Mouse (Mus musculus): ENCODE measurements around the gene Arhgap32. TPM values are rescaled to one million over a fixed set of nuclear protein-coding genes. Genes with fewer than 3 reads are reported as not detected.
A peak's percentile ranks its signal among the peaks of the same experiment; 100 is the strongest.
"Not testable (repeated sequence)": the region's sequence is repeated elsewhere in the genome, so short reads cannot be mapped to it uniquely, and the experiment has no call there.

The Arhgap32 gene
- polyA plus RNA-seq, 1 experiment: 28.4 TPM

- H3K27ac ChIP-seq (ENCODE audit: insufficient read depth, low read length): no peak overlapping the region
- no peak for TF ChIP-seq CTCF (IDR thresholded peaks at IDR 0.05; ENCODE audit: borderline replicate concordance, insufficient read depth, low read length)
- no peak for TF ChIP-seq POLR2A (IDR thresholded peaks at IDR 0.05; ENCODE audit: low read depth, low read length)
- H3K4me3 ChIP-seq (ENCODE audit: insufficient read depth, low read length): no peak overlapping the region
- no peaks in the 10 kb centered on the region for H3K4me1 ChIP-seq (ENCODE audit: control insufficient read depth, insufficient read depth, low read length)
These were observed 17.3 kb upstream of the Arhgap32 start for GRCm38 (mm10) chr9:32098425-32099155.

- Histone ChIP-seq H3K4me1 (ENCODE audit: control insufficient read depth, insufficient read depth, low read length) (no peaks in the 10 kb centered on the region), H3K27ac (ENCODE audit: insufficient read depth, low read length) (no peak overlapping the region), H3K4me3 (ENCODE audit: insufficient read depth, low read length) (no peak overlapping the region)
- no peak for TF ChIP-seq CTCF (IDR thresholded peaks at IDR 0.05; ENCODE audit: borderline replicate concordance, insufficient read depth, low read length)
- TF ChIP-seq POLR2A (IDR thresholded peaks at IDR 0.05; ENCODE audit: low read depth, low read length): no peak
These were observed 15.4 kb upstream of the Arhgap32 start for GRCm38 (mm10) chr9:32100561-32100960.

GRCm38 (mm10) chr9:32101488-32101887, 14.4 kb upstream of the Arhgap32 start:
- TF ChIP-seq POLR2A (IDR thresholded peaks at IDR 0.05; ENCODE audit: low read depth, low read length): no peak
- no peak for TF ChIP-seq CTCF (IDR thresholded peaks at IDR 0.05; ENCODE audit: borderline replicate concordance, insufficient read depth, low read length)

GRCm38 (mm10) chr9:32104670-32105069, 11.3 kb upstream of the Arhgap32 start:
- H3K4me1 ChIP-seq (ENCODE audit: control insufficient read depth, insufficient read depth, low read length): no peaks in the 10 kb centered on the region
- H3K4me3 ChIP-seq (ENCODE audit: insufficient read depth, low read length): no peak overlapping the region
- H3K27ac ChIP-seq (ENCODE audit: insufficient read depth, low read length): no peak overlapping the region
- no peak for TF ChIP-seq POLR2A (IDR thresholded peaks at IDR 0.05; ENCODE audit: low read depth, low read length)
- TF ChIP-seq CTCF (IDR thresholded peaks at IDR 0.05; ENCODE audit: borderline replicate concordance, insufficient read depth, low read length): no peak

More at GRCm38 (mm10) chr9:32101488-32101887, 14.4 kb upstream of the Arhgap32 start:
- Histone ChIP-seq H3K4me1 (ENCODE audit: control insufficient read depth, insufficient read depth, low read length) (no peaks in the 10 kb centered on the region), H3K4me3 (ENCODE audit: insufficient read depth, low read length) (no peak overlapping the region), H3K27ac (ENCODE audit: insufficient read depth, low read length) (no peak overlapping the region)

- no peak overlapping the region for H3K27ac ChIP-seq (ENCODE audit: insufficient read depth, low read length)
- no peaks in the 10 kb centered on the region for H3K4me1 ChIP-seq (ENCODE audit: control insufficient read depth, insufficient read depth, low read length)
- no peak for TF ChIP-seq CTCF (IDR thresholded peaks at IDR 0.05; ENCODE audit: borderline replicate concordance, insufficient read depth, low read length)
- TF ChIP-seq POLR2A (IDR thresholded peaks at IDR 0.05; ENCODE audit: low read depth, low read length): no peak
- H3K4me3 ChIP-seq (ENCODE audit: insufficient read depth, low read length): no peak overlapping the region
These were observed 5.6 kb upstream of the Arhgap32 start for GRCm38 (mm10) chr9:32110376-32110775.

- TF ChIP-seq POLR2A (IDR thresholded peaks at IDR 0.05; ENCODE audit: low read depth, low read length) (no peak), CTCF (IDR thresholded peaks at IDR 0.05; ENCODE audit: borderline replicate concordance, insufficient read depth, low read length) (no peak)
These were observed 336 bp downstream of the Arhgap32 start for GRCm38 (mm10) chr9:32116272-32116671.

GRCm38 (mm10) chr9:32117876-32118275, 1.9 kb downstream of the Arhgap32 start:
- H3K27ac ChIP-seq (ENCODE audit: insufficient read depth, low read length): peak overlapping the region; percentile 48
- TF ChIP-seq POLR2A (IDR thresholded peaks at IDR 0.05; ENCODE audit: low read depth, low read length) (no peak), CTCF (IDR thresholded peaks at IDR 0.05; ENCODE audit: borderline replicate concordance, insufficient read depth, low read length) (no peak)
- H3K4me3 ChIP-seq (ENCODE audit: insufficient read depth, low read length): no peak overlapping the region
- peaks cover 3% of the 10 kb centered on the region; the same call in 1 of the 2 replicates for H3K4me1 ChIP-seq (ENCODE audit: control insufficient read depth, insufficient read depth, low read length)

More at GRCm38 (mm10) chr9:32116272-32116671, 336 bp downstream of the Arhgap32 start:
- Histone ChIP-seq H3K27ac (ENCODE audit: insufficient read depth, low read length) (no peak overlapping the region), H3K4me1 (ENCODE audit: control insufficient read depth, insufficient read depth, low read length) (peaks cover 3% of the 10 kb centered on the region; the same call in 1 of the 2 replicates), H3K4me3 (ENCODE audit: insufficient read depth, low read length) (no peak overlapping the region)

GRCm38 (mm10) chr9:32118433-32118832, 2.5 kb downstream of the Arhgap32 start:
- peaks cover 3% of the 10 kb centered on the region; the same call in 1 of the 2 replicates for H3K4me1 ChIP-seq (ENCODE audit: control insufficient read depth, insufficient read depth, low read length)
- TF ChIP-seq POLR2A (IDR thresholded peaks at IDR 0.05; ENCODE audit: low read depth, low read length): no peak
- no peak for TF ChIP-seq CTCF (IDR thresholded peaks at IDR 0.05; ENCODE audit: borderline replicate concordance, insufficient read depth, low read length)
- H3K27ac ChIP-seq (ENCODE audit: insufficient read depth, low read length): peak overlapping the region; percentile 48; the same call in 1 of the 2 replicates
- no peak overlapping the region for H3K4me3 ChIP-seq (ENCODE audit: insufficient read depth, low read length)

GRCm38 (mm10) chr9:32119586-32119985, 3.6 kb downstream of the Arhgap32 start:
- Histone ChIP-seq H3K4me1 (ENCODE audit: control insufficient read depth, insufficient read depth, low read length) (peaks cover 3% of the 10 kb centered on the region; the same call in 1 of the 2 replicates), H3K27ac (ENCODE audit: insufficient read depth, low read length) (no peak overlapping the region), H3K4me3 (ENCODE audit: insufficient read depth, low read length) (no peak overlapping the region)
- TF ChIP-seq POLR2A (IDR thresholded peaks at IDR 0.05; ENCODE audit: low read depth, low read length) (no peak), CTCF (IDR thresholded peaks at IDR 0.05; ENCODE audit: borderline replicate concordance, insufficient read depth, low read length) (no peak)

- Histone ChIP-seq H3K4me1 (ENCODE audit: control insufficient read depth, insufficient read depth, low read length) (peaks cover 3% of the 10 kb centered on the region; the same call in 1 of the 2 replicates), H3K4me3 (ENCODE audit: insufficient read depth, low read length) (no peak overlapping the region), H3K27ac (ENCODE audit: insufficient read depth, low read length) (no peak overlapping the region)
- no peak for TF ChIP-seq CTCF (IDR thresholded peaks at IDR 0.05; ENCODE audit: borderline replicate concordance, insufficient read depth, low read length)
- no peak for TF ChIP-seq POLR2A (IDR thresholded peaks at IDR 0.05; ENCODE audit: low read depth, low read length)
These were observed 4.2 kb downstream of the Arhgap32 start for GRCm38 (mm10) chr9:32120162-32120561.

GRCm38 (mm10) chr9:32121271-32121670, 5.3 kb downstream of the Arhgap32 start:
- not testable (repeated sequence) for H3K4me1 ChIP-seq (ENCODE audit: control insufficient read depth, insufficient read depth, low read length); H3K27ac ChIP-seq (ENCODE audit: insufficient read depth, low read length); H3K4me3 ChIP-seq (ENCODE audit: insufficient read depth, low read length)
